Mouse (Mus musculus): ENCODE measurements around the gene Gm45808.
A peak's percentile ranks its signal among the peaks of the same experiment; 100 is the strongest.
"Not testable (repeated sequence)": the region's sequence is repeated elsewhere in the genome, so short reads cannot be mapped to it uniquely, and the experiment has no call there.

Gm45808 gene

GRCm38 (mm10) chr7:45509181-45509882 is 22.7 kb upstream of the Gm45808 start:
- no peak for DNase-seq (ENCODE audit: low spot score in 2 of 2)

DNA sequence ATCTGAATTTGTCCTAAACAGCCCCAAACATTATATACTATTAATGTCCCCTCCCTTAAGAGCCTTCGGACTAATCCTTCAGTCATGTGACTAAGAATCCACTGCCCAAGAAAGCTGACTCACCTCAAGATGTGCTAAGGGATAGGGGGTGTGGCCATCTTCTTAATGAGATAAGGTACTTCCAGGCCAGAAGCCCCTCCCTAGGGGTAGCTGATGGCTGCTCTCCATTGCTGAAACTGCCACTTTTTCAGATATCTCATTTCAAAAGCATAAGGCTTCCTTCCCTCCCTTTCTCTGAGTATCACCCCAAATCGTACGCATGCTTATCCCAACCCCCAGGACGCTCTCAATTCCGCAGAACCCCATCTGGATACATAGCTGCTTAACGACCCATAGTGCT is 21.9 kb upstream of the Gm45808 start:
- DNase-seq (ENCODE audit: low spot score in 2 of 2) = no peak

- no peak for DNase-seq (ENCODE audit: low spot score in 2 of 2)
Measured at GRCm38 (mm10) chr7:45507583-45507982, 21.0 kb upstream of the Gm45808 start.

GRCm38 (mm10) chr7:45498427-45498826 is 11.8 kb upstream of the Gm45808 start:
- no peak for DNase-seq (ENCODE audit: low spot score in 2 of 2)

- no peak for DNase-seq (ENCODE audit: low spot score in 2 of 2)
Measured at GRCm38 (mm10) chr7:45494548-45494947, 7.9 kb upstream of the Gm45808 start.

DNA sequence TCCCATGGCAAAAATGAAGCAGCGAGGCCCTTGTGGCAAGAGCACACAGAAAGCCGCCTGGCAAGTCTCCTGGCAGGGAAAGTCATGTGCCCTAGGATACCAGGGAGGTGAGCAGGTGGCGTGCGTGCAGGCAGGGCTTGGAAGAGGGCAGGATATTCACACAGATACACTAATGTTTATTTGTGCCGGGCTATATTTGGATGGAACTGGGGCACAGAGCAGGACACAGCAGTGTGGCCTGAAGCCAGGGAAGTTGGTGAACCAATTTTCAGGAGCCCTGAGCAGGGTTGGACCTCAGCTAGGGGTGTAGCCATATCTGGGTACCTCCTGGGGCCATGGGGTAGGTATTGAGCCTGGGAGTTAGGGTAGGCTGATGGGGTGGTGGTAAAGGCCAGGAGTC is 6.3 kb upstream of the Gm45808 start:
- peak; percentile 46 to 56 for DNase-seq (ENCODE audit: low spot score in 2 of 2)

GRCm38 (mm10) chr7:45492225-45492844 is 5.7 kb upstream of the Gm45808 start:
- no peak for DNase-seq (ENCODE audit: low spot score in 2 of 2)

- DNase-seq (ENCODE audit: low spot score in 2 of 2) = no peak
Measured at GRCm38 (mm10) chr7:45491264-45491663, 4.7 kb upstream of the Gm45808 start.

DNA sequence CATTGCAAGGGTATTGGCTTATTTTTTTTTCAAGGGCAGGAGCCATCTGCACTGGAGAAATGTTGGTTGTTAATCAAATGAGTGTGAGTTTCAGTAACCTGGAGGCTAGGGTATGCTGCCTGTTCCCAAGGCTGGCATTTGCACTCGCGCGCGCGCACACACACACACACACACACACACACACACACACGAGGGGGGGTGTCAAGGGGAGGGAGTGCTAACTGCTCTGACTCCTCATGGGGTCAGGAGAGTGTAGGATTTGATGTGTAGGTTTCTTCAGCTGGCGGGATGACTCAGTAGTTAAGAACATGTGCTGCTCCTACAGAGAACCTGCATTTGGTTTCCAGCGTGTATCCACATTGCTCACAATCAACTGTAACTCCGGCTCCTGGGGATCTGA is 4.2 kb upstream of the Gm45808 start:
- DNase-seq (ENCODE audit: low spot score in 2 of 2) = no peak

DNA sequence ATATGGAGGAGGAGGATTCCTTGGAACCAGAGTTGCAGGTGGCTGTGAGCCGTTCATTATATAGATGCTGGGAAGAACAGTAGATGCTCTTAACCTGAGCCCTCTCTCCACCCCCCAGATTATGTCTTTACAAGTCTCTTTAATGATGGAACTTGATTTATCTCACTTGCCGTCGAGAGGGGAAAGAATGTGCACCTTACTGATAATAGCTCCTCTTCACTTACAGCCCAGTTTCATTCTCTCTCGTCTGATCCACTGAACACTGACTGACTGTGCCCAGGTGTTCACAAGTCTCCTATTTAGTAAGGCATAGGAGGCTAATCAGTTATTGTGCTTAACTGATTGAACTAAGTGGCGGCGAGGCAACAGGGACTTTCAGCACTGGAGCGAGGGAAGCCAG is 3.0 kb upstream of the Gm45808 start:
- DNase-seq (ENCODE audit: low spot score in 2 of 2) = no peak

DNA sequence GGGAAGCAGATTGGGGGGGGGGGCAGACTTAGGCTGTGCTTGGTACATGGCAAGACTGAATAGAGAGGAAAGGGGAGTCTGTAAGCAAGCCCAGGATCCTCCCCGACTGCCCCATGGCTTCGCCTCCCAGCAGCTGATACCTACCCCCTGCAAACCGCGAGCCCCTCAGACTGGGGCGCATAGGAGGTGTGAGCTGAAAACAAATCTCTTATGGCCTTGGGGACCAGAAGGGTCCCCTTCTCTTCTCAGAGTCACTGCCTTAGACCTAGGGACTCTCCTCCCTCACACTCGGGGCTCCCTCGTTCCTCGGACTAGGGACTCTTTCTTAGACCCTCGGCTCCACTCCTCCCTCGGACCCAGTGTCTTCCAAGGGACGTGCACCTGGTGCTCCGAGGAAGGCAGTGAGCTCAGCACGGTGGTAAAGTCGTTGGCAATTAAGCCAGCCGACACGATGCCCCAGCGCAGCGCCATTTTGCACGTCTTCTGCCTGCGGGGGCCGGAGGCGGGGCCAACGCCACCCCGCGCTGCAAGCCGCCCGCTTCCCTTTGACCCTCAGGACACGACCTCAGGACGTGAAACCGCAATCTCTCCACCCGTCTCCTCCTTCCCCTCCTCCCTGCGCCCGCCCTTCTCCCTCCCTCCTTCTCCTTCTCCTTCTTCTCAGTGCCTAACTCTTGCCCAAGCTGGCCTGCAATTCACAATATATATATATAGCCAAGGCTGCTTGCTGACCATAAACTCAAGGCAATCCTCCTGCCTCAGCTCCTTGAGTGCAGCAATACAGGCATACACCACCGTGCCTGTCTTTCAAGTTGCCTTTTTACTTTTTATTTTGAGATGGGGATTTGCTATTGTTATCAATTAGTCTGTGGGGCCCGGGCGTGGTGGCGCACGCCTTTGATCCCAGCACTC is 1.9 kb upstream of the Gm45808 start, which contains the start of gene Dhdh:
TSS of gene Dhdh (minus strand) at position 513 of the 912 bp plus-strand sequence.
- DNase-seq (ENCODE audit: low spot score in 2 of 2) = peak; percentile 74 to 75

- DNase-seq (ENCODE audit: low spot score in 2 of 2) = no peak
Measured at GRCm38 (mm10) chr7:45487861-45488292, 1.3 kb upstream of the Gm45808 start.

GRCm38 (mm10) chr7:45486158-45486557 is 453 bp downstream of the Gm45808 start:
- no peak for DNase-seq (ENCODE audit: low spot score in 2 of 2)

DNA sequence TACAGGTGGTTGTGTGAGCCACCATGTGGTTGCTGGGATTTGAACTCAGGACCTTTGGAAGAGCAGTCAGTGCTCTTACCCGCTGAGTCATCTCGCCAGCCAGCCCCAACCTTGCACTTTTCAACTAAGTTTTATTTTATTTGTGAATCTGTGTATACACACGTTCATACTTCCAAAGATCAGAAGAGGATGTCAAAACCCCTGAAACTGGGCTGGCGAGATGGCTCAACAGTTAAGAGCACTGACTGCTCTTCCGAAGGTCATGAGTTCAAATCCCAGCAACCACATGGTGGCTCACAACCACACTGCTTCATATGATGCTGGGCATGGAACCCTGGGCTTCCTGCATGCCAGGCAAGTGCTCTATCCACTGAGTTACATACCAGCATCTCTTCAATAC is 1.6 kb downstream of the Gm45808 start:
- not testable (repeated sequence) for DNase-seq (ENCODE audit: low spot score in 2 of 2)

GRCm38 (mm10) chr7:45482166-45482565 is 4.4 kb downstream of the Gm45808 start:
- no peak for DNase-seq (ENCODE audit: low spot score in 2 of 2)

DNA sequence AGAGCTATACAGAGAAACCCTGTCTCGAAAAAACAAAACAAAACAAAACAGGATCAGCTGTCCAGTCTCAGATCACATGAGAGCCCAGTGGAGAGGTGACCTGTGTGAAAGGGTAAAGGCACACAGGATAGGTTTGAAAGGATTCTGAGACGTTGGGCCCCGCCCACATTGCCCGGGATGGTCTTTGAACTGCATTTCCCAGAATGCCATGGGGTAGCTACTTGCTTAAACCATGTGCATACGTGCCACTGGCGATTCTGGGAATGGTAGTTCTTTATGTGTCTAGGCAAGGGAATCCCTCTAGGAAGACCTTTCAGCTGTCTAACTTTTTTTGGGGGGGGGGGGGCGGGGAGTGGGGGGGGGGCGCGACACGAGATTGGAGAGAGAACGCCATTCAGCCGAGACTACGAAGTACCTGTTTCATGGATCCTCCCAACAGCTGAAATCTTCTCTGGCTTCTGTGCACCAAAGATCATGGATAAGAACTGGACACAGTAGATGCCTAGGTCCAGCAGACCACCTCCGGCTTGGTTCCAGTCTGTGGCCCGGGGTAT is 5.2 kb downstream of the Gm45808 start, which contains the start of gene Tulp2:
TSS of gene Tulp2 (plus strand) at position 504 of the 554 bp plus-strand sequence.
- DNase-seq (ENCODE audit: low spot score in 2 of 2) = no peak

GRCm38 (mm10) chr7:45480310-45480709 is 6.3 kb downstream of the Gm45808 start:
- DNase-seq (ENCODE audit: low spot score in 2 of 2) = not testable (repeated sequence)

DNA sequence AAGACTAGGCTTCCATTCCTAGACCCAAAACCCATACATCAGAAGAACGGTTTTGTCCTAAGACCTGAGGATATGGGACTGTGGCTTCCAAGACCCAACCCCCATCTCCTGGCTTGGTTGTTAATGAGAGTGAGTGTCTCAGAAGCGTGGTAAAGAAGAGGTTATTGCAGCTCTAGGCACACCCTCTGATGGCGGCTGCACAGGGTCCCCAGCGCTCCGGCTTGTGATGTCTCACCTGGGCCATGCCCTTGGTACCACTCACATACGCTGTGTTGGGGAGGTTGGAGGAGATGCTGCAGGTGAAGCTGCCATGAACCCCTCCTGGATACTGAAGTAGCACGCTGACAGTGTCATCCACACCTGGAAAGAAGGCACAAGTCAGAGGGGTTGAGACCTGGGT is 7.8 kb downstream of the Gm45808 start:
- DNase-seq (ENCODE audit: low spot score in 2 of 2) = no peak

- DNase-seq (ENCODE audit: low spot score in 2 of 2) = peak in 1 of 2 experiments; percentile 49
Measured at GRCm38 (mm10) chr7:45477003-45477402, 9.6 kb downstream of the Gm45808 start.

GRCm38 (mm10) chr7:45476453-45476852 is 10.2 kb downstream of the Gm45808 start:
- DNase-seq (ENCODE audit: low spot score in 2 of 2) = no peak

DNA sequence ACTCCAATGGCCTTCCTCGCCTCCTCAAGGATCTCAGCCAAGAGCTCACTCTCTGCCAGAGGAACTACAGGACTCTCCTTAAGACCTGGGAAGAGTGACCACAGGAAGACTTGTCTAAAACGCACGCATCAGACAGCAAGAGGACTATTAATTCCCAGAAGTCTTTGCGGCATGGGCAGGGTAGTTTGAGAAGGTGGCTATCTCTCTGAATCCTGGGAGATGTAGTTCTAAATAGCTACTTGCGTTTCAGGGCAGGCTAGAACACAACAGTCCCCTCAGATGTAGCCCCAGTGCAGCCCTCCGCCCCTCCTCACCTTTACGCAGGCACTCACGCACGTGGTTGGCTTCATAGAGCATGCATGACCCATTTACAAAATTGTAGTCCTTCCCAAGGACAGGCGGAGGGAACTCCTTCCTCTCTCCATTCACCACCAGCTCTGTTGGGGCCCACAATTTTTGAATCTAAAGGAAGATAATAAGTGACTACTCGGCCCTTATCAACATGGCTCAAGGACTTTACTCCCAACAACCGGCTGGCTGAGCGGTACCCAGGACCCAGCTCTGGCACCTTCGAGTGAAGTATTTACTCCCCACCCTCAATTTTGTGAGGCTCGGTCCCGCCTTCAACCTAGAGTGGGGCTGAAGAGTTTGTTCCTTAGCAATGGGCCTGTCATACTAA is 11.2 kb downstream of the Gm45808 start:
- no peak for DNase-seq (ENCODE audit: low spot score in 2 of 2)

Measured in heart, adult 9 months (tissue).